Mouse (Mus musculus): Measurements from ENCODE around the gene Ptpn9. TPM values are rescaled to one million over a fixed set of nuclear protein-coding genes. Genes with fewer than 3 reads are reported as not detected.

Ptpn9 gene
- polyA plus RNA-seq, 1 experiment = 20.7 TPM

DNA sequence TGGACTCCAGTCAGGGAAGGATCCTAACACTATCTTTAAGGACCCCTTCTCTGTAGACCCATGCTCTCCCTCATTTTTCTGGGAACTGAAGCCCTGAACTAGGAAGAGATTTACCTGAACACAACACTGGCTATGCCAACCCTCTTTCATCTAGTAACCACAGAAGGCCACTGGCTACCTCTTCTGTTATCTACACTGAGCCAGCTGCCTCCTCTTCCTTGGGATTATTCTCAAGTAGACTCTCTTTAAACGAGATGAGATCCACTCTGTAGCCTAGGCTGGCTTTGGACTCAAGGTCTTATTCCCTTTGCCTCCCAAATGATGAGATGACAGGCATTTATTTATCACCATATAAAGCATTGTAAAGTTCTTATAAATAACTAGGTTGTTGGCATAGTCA is 75.5 kb downstream of the Ptpn9 start:
- no peak for DNase-seq
- H3K36me3 ChIP-seq (ENCODE audit: control insufficient read depth, insufficient read depth, low read length) = no peaks in the 10 kb centered on the region
- TF ChIP-seq CTCF (conservative IDR thresholded peaks at IDR 0.05; ENCODE audit: insufficient read depth, insufficient read length, low read depth, low read length) (no peak), POLR2A (IDR thresholded peaks at IDR 0.05; ENCODE audit: low read depth, low read length) (no peak)
- no peaks in the 10 kb centered on the region for H3K27me3 ChIP-seq (replicated peaks; ENCODE audit: control insufficient read depth, insufficient read depth, low read length)
- H3K4me3 ChIP-seq (ENCODE audit: insufficient read depth, low read depth, low read length) = no peak overlapping the region
- H3K27ac ChIP-seq (ENCODE audit: insufficient read depth, low read depth, low read length) = no peak overlapping the region
- H3K4me1 ChIP-seq (ENCODE audit: control insufficient read depth, insufficient read depth, low read length) = peaks cover 25% of the 10 kb centered on the region
- WGBS = 60% methylated on average over 1 of the region's 1 CpGs

DNA sequence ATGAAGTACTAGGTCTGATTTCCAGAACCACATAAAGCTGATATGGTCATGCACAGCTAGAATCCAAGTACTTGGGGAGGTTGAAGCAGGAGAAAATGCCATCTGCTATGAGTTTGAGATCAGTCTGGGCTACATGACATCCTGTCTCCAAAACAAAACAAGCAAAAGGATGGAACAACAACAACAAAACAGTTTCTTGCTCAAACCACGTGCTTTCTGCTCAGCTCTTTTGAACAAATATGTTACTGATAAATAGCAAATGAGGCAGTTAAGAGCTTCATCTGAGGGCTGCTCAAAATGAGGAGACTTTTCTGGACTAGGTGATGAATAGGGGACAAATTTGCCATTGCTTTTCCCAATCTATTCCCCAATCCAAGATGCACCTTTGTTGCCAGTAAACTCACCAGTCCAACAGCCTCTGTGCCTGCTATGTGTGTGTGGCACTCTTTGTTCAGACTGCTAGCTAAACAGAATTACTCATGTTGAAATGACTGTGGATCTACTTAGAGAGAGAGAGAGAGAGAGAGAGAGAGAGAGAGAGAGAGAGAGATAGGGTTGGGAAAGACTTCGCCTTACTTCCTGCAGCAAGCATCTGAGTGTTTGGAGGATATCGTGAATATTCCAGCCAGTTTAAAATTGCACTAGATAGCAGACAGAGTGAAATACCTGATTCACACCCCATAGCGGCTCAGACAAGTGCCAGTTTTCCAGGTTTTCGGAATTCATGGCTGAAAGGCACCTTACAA is 76.2 kb downstream of the Ptpn9 start:
- Histone ChIP-seq H3K27ac (ENCODE audit: insufficient read depth, low read depth, low read length) (peak overlapping the region; percentile 73), H3K36me3 (ENCODE audit: control insufficient read depth, insufficient read depth, low read length) (no peaks in the 10 kb centered on the region), H3K4me1 (ENCODE audit: control insufficient read depth, insufficient read depth, low read length) (peaks cover 25% of the 10 kb centered on the region), H3K27me3 (replicated peaks; ENCODE audit: control insufficient read depth, insufficient read depth, low read length) (no peaks in the 10 kb centered on the region), H3K4me3 (ENCODE audit: insufficient read depth, low read depth, low read length) (peak overlapping the region; percentile 98)
- no peak for DNase-seq
- no peak for TF ChIP-seq CTCF (conservative IDR thresholded peaks at IDR 0.05; ENCODE audit: insufficient read depth, insufficient read length, low read depth, low read length)
- no peak for TF ChIP-seq POLR2A (IDR thresholded peaks at IDR 0.05; ENCODE audit: low read depth, low read length)
- WGBS = 4% methylated on average over 5 of the region's 5 CpGs

DNA sequence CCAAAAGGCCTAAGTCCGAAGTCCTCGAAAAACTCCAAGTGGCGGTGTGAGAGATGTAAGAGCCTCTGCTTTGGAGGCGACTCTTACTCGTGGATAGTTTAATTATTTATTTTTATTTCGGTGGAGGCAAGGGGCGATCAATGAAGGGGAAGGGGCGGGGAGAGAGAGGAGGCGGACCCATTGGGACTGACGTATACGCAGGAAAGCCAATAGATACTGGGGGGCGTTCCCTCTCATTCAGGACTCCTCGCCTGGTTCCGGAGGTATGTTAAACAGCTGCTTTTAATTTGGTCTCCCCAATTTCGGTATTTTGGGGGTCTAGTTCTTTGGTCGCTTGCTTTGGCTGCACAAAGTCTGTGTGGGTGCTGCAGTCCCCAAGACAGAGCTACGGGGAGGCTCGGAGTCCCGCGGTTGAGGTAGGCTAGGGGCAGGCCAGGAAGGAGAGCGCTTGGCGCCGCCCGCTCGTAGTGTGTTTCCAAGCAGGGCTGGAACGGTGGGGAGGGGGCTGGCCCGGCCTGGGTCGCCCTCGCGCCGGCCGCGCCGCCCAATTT is 77.2 kb downstream of the Ptpn9 start, which contains the start of gene Sin3a:
TSS of gene Sin3a (plus strand) at position 240 of the 551 bp plus-strand sequence.
- peak within 1 kb of the TSS; percentile 95 for H3K27ac ChIP-seq (ENCODE audit: insufficient read depth, low read depth, low read length)
- H3K27me3 ChIP-seq (replicated peaks; ENCODE audit: control insufficient read depth, insufficient read depth, low read length) = no peaks in the 10 kb centered on the region
- H3K4me1 ChIP-seq (ENCODE audit: control insufficient read depth, insufficient read depth, low read length) = peaks cover 25% of the 10 kb centered on the region
- DNase-seq = peak; percentile 92
- TF ChIP-seq CTCF (conservative IDR thresholded peaks at IDR 0.05; ENCODE audit: insufficient read depth, insufficient read length, low read depth, low read length) = no peak
- H3K36me3 ChIP-seq (ENCODE audit: control insufficient read depth, insufficient read depth, low read length) = no peaks in the 10 kb centered on the region
- WGBS = under 1% methylated on average over 34 of the region's 34 CpGs
- peak within 1 kb of the TSS; percentile 98 for H3K4me3 ChIP-seq (ENCODE audit: insufficient read depth, low read depth, low read length)

DNA sequence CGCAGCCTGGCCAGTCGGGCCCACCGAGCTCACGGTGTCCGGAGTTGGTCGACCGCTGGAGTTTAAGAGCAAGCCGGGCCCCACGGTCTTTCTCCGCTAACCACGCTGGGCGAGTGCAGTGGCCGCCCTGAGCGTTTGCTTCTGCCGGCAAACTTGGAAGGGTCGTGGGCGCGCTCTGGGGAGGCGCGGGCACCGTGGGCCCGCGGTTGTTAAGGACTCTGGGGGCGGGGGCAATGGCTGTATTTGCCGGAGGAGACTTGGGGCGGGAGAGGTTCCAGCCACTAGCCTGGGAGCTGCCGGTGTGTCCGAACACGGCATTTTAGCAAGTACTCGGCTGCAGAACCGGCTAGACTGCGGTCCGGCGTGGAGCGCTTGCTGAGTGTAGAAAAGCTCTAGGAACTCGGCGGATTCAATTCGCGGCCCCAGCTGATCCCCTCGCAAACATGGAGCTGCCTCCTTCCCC is 77.8 kb downstream of the Ptpn9 start:
- H3K27ac ChIP-seq (ENCODE audit: insufficient read depth, low read depth, low read length) = peak overlapping the region; percentile 95
- under 1% methylated on average over 40 of the region's 40 CpGs for WGBS
- no peak for DNase-seq
- no peaks in the 10 kb centered on the region for H3K27me3 ChIP-seq (replicated peaks; ENCODE audit: control insufficient read depth, insufficient read depth, low read length)
- TF ChIP-seq CTCF (conservative IDR thresholded peaks at IDR 0.05; ENCODE audit: insufficient read depth, insufficient read length, low read depth, low read length) (no peak), POLR2A (IDR thresholded peaks at IDR 0.05; ENCODE audit: low read depth, low read length) (no peak)
- H3K36me3 ChIP-seq (ENCODE audit: control insufficient read depth, insufficient read depth, low read length) = no peaks in the 10 kb centered on the region
- H3K4me3 ChIP-seq (ENCODE audit: insufficient read depth, low read depth, low read length) = peak overlapping the region; percentile 98
- peaks cover 25% of the 10 kb centered on the region for H3K4me1 ChIP-seq (ENCODE audit: control insufficient read depth, insufficient read depth, low read length)

DNA sequence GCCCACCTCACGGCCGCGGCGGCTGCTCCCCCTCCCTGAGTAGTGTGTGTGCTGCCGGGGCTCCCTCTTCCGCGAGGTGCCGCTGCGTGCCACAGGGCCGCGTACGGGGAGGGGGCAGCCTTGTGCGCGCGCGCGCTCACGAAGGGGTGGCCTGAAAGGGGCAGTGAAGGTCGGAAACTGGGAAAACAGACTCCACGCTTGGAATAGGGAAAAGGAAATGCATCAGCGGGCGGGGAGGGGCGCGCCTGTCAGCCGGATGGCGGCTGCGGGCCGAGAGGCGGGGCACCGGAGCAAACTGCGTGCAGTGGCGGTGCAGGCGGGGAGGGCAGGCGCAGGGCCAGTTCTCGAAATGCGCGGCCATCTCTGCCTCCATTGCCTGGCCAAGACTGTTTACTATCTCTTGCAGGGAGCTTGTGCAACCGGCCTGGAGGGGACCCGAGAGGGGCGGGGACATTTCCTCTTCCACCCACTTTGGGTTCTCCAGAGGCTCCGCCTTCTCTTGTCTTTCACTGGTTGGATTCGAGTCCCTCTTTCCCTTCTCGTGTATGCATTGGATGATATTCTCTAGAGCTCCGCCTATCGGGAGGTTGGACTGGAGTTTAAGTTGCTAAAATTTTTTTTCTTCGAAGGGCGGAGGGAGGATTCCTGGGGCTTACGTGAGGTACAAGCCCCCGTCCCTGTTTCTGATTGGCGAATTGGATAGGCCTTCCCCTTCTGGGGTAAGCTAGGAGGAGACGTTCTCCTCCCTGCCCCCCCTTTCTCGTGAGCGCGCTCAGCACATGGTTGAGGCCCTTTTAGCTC is 78.5 kb downstream of the Ptpn9 start:
- H3K36me3 ChIP-seq (ENCODE audit: control insufficient read depth, insufficient read depth, low read length) = no peaks in the 10 kb centered on the region
- under 1% methylated on average over 52 of the region's 54 CpGs for WGBS

DNA sequence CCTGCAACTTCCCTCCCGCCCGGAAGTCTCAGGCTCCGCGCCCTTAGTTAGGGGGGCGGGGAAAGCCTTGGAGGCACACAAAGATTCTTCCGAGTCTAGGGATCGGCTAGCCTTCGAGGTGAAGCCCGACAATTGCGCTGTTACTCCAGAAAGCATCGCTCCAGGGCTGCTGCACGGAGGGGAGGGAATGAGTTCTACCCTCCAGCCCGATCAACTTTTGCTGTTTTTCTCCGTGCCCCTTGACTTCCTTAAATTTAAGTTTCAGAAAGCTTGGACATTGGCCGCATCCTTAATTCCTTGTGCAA is 79.0 kb downstream of the Ptpn9 start:
- no peak for TF ChIP-seq CTCF (conservative IDR thresholded peaks at IDR 0.05; ENCODE audit: insufficient read depth, insufficient read length, low read depth, low read length)
- peak; percentile 22 for TF ChIP-seq POLR2A (IDR thresholded peaks at IDR 0.05; ENCODE audit: low read depth, low read length)
- 0% methylated on average over 14 of the region's 15 CpGs for WGBS

More for the DNA sequence above, 78.5 kb downstream of the Ptpn9 start:
- peaks cover 23% of the 10 kb centered on the region for H3K4me1 ChIP-seq (ENCODE audit: control insufficient read depth, insufficient read depth, low read length)
- H3K27ac ChIP-seq (ENCODE audit: insufficient read depth, low read depth, low read length) = peak overlapping the region; percentile 95
- H3K4me3 ChIP-seq (ENCODE audit: insufficient read depth, low read depth, low read length) = peak overlapping the region; percentile 98
- peak; percentile 41 for TF ChIP-seq CTCF (conservative IDR thresholded peaks at IDR 0.05; ENCODE audit: insufficient read depth, insufficient read length, low read depth, low read length)
- TF ChIP-seq POLR2A (IDR thresholded peaks at IDR 0.05; ENCODE audit: low read depth, low read length) = peak; percentile 47
- peak; percentile 100 for DNase-seq
- no peaks in the 10 kb centered on the region for H3K27me3 ChIP-seq (replicated peaks; ENCODE audit: control insufficient read depth, insufficient read depth, low read length)

More for the DNA sequence above, 79.0 kb downstream of the Ptpn9 start:
- no peak for DNase-seq
- Histone ChIP-seq H3K4me3 (ENCODE audit: insufficient read depth, low read depth, low read length) (peak overlapping the region; percentile 57), H3K27me3 (replicated peaks; ENCODE audit: control insufficient read depth, insufficient read depth, low read length) (no peaks in the 10 kb centered on the region), H3K4me1 (ENCODE audit: control insufficient read depth, insufficient read depth, low read length) (peaks cover 20% of the 10 kb centered on the region; the same call in 1 of the 2 replicates), H3K27ac (ENCODE audit: insufficient read depth, low read depth, low read length) (peak overlapping the region; percentile 84), H3K36me3 (ENCODE audit: control insufficient read depth, insufficient read depth, low read length) (no peaks in the 10 kb centered on the region)

All from kidney, adult 2 months (tissue).